Mouse (Mus musculus): Measurements from ENCODE around the gene Sema3a. TPM values are rescaled to one million over a fixed set of nuclear protein-coding genes. Genes with fewer than 3 reads are reported as not detected.

Gene Sema3a
- polyA plus RNA-seq, 1 experiment: 0.24 TPM

DNA sequence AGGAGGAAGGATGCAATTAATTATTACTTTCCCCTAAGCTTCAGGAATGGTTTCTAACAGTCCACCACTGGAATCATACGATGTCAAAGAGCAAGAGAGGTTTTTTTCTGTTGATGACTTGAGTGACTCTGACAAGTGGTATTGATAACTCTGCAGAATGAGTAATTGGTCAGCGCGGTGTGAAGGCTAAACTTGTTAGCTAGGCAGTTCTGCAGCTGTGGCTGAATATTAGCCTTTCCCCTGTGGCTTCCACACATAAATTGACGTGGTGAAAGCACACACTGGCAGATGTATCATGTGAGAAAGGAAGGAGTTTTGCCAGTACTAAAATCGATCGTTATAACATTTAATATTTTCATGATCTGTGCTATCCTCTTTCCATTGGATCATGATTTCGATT lies 497.4 kb downstream of the Sema3a start:
- no peak for TF ChIP-seq EP300 (IDR thresholded peaks at IDR 0.05; ENCODE audit: insufficient read depth, low read depth, low read length)
- no peak for TF ChIP-seq CTCF (IDR thresholded peaks at IDR 0.05; ENCODE audit: low read depth, low read length)
- TF ChIP-seq POLR2A (IDR thresholded peaks at IDR 0.05; ENCODE audit: insufficient read depth, low read length): no peak

DNA sequence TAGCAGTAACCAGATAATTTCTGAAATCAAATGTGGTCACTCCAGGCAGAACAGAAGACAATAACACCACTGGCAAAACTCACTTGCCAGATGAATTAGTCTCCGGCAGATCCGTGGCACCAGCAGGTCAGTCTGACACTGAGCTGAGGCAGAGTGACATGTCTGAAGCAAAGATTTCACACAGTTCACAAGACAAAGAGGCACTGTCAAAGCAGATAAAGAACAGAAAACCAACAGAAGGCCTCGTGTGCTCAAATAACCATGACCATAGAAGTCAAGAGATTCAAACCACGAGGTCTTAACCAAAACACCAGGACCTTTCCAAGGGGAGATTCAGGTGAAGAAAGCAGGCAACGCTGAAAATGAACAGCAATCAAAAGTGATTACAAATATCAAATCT lies 499.5 kb downstream of the Sema3a start:
- no peaks in the 10 kb centered on the region for H3K36me3 ChIP-seq (ENCODE audit: control insufficient read depth, insufficient read depth, low read length, poor library complexity, severe bottlenecking)
- no peaks in the 10 kb centered on the region for H3K9me3 ChIP-seq (replicated peaks; ENCODE audit: control insufficient read depth, insufficient read depth, low read length, poor library complexity, severe bottlenecking)
- no peak overlapping the region for H3K9ac ChIP-seq (ENCODE audit: low read depth, poor library complexity, severe bottlenecking)
- no peak overlapping the region for H3K27ac ChIP-seq (ENCODE audit: insufficient read depth, low read length)
- H3K4me3 ChIP-seq (ENCODE audit: low read depth, low read length): no peak overlapping the region
- H3K4me1 ChIP-seq (ENCODE audit: control insufficient read depth, insufficient read depth, low read length): no peaks in the 10 kb centered on the region
- H3K27me3 ChIP-seq (ENCODE audit: control insufficient read depth, insufficient read depth, low read length, poor library complexity, severe bottlenecking): no peaks in the 10 kb centered on the region
- no peak for TF ChIP-seq EP300 (IDR thresholded peaks at IDR 0.05; ENCODE audit: insufficient read depth, low read depth, low read length)
- no peak for TF ChIP-seq POLR2A (IDR thresholded peaks at IDR 0.05; ENCODE audit: insufficient read depth, low read length)
- no peak for TF ChIP-seq CTCF (IDR thresholded peaks at IDR 0.05; ENCODE audit: low read depth, low read length)

More for the DNA sequence above, 497.4 kb downstream of the Sema3a start:
- Histone ChIP-seq H3K4me3 (ENCODE audit: low read depth, low read length) (no peak overlapping the region), H3K9me3 (replicated peaks; ENCODE audit: control insufficient read depth, insufficient read depth, low read length, poor library complexity, severe bottlenecking) (no peaks in the 10 kb centered on the region), H3K4me1 (ENCODE audit: control insufficient read depth, insufficient read depth, low read length) (no peaks in the 10 kb centered on the region), H3K27ac (ENCODE audit: insufficient read depth, low read length) (no peak overlapping the region), H3K36me3 (ENCODE audit: control insufficient read depth, insufficient read depth, low read length, poor library complexity, severe bottlenecking) (no peaks in the 10 kb centered on the region), H3K9ac (ENCODE audit: low read depth, poor library complexity, severe bottlenecking) (no peak overlapping the region), H3K27me3 (ENCODE audit: control insufficient read depth, insufficient read depth, low read length, poor library complexity, severe bottlenecking) (no peaks in the 10 kb centered on the region)

DNA sequence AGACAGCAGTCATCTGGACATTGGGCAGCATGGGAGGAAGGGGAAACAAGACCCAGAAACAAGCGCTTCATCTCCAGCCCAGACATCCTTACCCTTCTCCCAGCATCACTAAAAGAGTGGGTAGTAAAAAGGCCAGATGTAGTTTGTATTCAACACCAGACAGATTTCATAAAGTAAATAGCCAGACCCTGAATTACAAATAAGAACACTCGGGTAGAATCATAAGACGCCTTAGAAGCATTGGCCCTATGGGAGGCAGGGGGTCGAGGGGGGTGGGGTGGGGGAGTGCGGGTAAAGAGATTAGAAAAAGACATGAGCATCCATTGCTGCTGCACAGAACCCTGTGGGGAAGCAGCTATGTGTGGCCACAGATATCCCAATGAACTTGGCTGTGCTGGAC lies 500.9 kb downstream of the Sema3a start:
- Histone ChIP-seq H3K27me3 (ENCODE audit: control insufficient read depth, insufficient read depth, low read length, poor library complexity, severe bottlenecking) (no peaks in the 10 kb centered on the region), H3K9ac (ENCODE audit: low read depth, poor library complexity, severe bottlenecking) (no peak overlapping the region), H3K27ac (ENCODE audit: insufficient read depth, low read length) (no peak overlapping the region), H3K36me3 (ENCODE audit: control insufficient read depth, insufficient read depth, low read length, poor library complexity, severe bottlenecking) (no peaks in the 10 kb centered on the region), H3K4me3 (ENCODE audit: low read depth, low read length) (no peak overlapping the region), H3K4me1 (ENCODE audit: control insufficient read depth, insufficient read depth, low read length) (no peaks in the 10 kb centered on the region), H3K9me3 (replicated peaks; ENCODE audit: control insufficient read depth, insufficient read depth, low read length, poor library complexity, severe bottlenecking) (no peaks in the 10 kb centered on the region)
- TF ChIP-seq EP300 (IDR thresholded peaks at IDR 0.05; ENCODE audit: insufficient read depth, low read depth, low read length): no peak
- TF ChIP-seq CTCF (IDR thresholded peaks at IDR 0.05; ENCODE audit: low read depth, low read length): no peak

DNA sequence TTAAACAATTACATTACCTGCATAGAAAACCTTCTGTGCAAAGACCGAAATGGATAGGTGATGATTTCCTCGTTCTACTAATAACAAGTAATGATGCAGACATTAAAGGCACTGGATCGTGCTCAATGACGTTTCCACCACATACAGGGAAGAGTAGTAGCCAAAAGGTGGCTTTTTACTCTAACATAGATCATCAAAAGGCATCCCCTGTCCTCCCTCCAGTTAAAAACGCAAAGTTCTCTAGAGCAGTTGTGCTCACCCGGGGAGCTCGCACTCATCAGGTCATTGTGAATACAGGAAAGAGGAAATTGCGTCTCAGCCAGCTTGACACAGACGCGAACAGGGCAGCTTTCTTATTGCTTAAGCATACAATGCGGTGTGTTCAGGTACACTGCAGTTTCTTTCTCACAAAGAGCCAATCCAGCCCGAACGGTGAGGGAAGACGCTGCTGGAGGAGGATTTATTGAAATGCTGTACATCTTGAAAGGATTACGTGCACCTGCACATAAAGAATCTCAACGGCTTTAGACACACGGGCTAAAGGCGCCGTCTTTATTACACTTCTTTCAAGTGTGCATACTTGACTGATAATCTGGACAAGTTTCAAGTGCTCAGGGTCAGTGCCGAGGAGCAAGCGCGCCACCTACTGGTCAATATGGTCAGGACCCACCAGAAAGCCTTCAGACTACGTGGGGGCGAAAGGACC lies 503.5 kb downstream of the Sema3a start:
- no peaks in the 10 kb centered on the region for H3K9me3 ChIP-seq (replicated peaks; ENCODE audit: control insufficient read depth, insufficient read depth, low read length, poor library complexity, severe bottlenecking)
- no peaks in the 10 kb centered on the region for H3K27me3 ChIP-seq (ENCODE audit: control insufficient read depth, insufficient read depth, low read length, poor library complexity, severe bottlenecking)
- no peak overlapping the region for H3K9ac ChIP-seq (ENCODE audit: low read depth, poor library complexity, severe bottlenecking)
- no peaks in the 10 kb centered on the region for H3K4me1 ChIP-seq (ENCODE audit: control insufficient read depth, insufficient read depth, low read length)
- H3K27ac ChIP-seq (ENCODE audit: insufficient read depth, low read length): no peak overlapping the region
- no peak for TF ChIP-seq EP300 (IDR thresholded peaks at IDR 0.05; ENCODE audit: insufficient read depth, low read depth, low read length)
- TF ChIP-seq CTCF (IDR thresholded peaks at IDR 0.05; ENCODE audit: low read depth, low read length): peak; percentile 91
- TF ChIP-seq POLR2A (IDR thresholded peaks at IDR 0.05; ENCODE audit: insufficient read depth, low read length): no peak
- no peaks in the 10 kb centered on the region for H3K36me3 ChIP-seq (ENCODE audit: control insufficient read depth, insufficient read depth, low read length, poor library complexity, severe bottlenecking)
- 0 out of 2 replicates have a peak overlapping the region, but pooled peaks have one; percentile 24 for H3K4me3 ChIP-seq (ENCODE audit: low read depth, low read length)

DNA sequence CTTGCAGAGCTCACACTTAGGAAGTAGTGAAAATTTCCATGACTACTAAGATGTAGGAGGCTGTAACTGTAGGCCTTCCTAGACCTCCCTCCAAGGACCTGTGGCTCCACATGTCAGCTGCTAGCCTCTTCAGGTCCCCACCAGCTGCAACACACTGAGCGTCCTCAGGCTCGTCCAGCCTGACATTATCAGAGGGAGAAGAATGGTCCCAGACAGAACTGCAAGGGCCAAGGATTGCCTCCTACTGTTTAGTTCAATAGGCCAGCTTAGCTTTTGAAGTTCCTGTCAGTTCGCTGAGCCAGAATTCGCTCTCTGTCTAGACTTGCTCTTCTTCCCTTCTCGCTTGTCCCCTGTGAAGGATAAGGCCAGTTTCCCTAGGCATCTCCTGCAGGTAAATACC lies 504.7 kb downstream of the Sema3a start:
- TF ChIP-seq POLR2A (IDR thresholded peaks at IDR 0.05; ENCODE audit: insufficient read depth, low read length): no peak
- TF ChIP-seq CTCF (IDR thresholded peaks at IDR 0.05; ENCODE audit: low read depth, low read length): no peak
- TF ChIP-seq EP300 (IDR thresholded peaks at IDR 0.05; ENCODE audit: insufficient read depth, low read depth, low read length): no peak
- H3K4me1 ChIP-seq (ENCODE audit: control insufficient read depth, insufficient read depth, low read length): no peaks in the 10 kb centered on the region
- H3K27ac ChIP-seq (ENCODE audit: insufficient read depth, low read length): no peak overlapping the region
- H3K9me3 ChIP-seq (replicated peaks; ENCODE audit: control insufficient read depth, insufficient read depth, low read length, poor library complexity, severe bottlenecking): no peaks in the 10 kb centered on the region
- H3K9ac ChIP-seq (ENCODE audit: low read depth, poor library complexity, severe bottlenecking): no peak overlapping the region
- H3K36me3 ChIP-seq (ENCODE audit: control insufficient read depth, insufficient read depth, low read length, poor library complexity, severe bottlenecking): no peaks in the 10 kb centered on the region
- H3K4me3 ChIP-seq (ENCODE audit: low read depth, low read length): no peak overlapping the region
- no peaks in the 10 kb centered on the region for H3K27me3 ChIP-seq (ENCODE audit: control insufficient read depth, insufficient read depth, low read length, poor library complexity, severe bottlenecking)

DNA sequence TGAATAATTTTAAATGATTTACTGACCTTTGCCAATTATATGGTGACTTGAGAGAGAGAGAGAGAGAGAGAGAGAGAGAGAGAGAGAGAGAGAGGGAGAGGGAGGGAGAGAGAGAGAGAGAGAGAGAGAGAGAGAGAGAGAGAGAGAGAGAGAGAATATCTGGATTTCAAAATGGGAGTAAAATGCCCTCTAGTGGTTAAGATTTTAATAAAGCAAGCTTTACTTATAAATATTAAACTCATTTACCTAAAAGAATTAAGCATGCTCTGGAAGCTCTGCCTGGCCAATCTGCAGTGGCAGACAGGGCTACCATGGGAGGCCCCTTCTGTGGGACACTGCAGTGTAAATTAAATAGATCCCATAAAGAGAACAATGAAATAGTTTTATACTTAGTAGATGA lies 505.5 kb downstream of the Sema3a start:
- Histone ChIP-seq H3K9me3 (replicated peaks; ENCODE audit: control insufficient read depth, insufficient read depth, low read length, poor library complexity, severe bottlenecking) (no peaks in the 10 kb centered on the region), H3K27ac (ENCODE audit: insufficient read depth, low read length) (no peak overlapping the region), H3K4me1 (ENCODE audit: control insufficient read depth, insufficient read depth, low read length) (no peaks in the 10 kb centered on the region), H3K27me3 (ENCODE audit: control insufficient read depth, insufficient read depth, low read length, poor library complexity, severe bottlenecking) (no peaks in the 10 kb centered on the region), H3K36me3 (ENCODE audit: control insufficient read depth, insufficient read depth, low read length, poor library complexity, severe bottlenecking) (no peaks in the 10 kb centered on the region), H3K4me3 (ENCODE audit: low read depth, low read length) (no peak overlapping the region), H3K9ac (ENCODE audit: low read depth, poor library complexity, severe bottlenecking) (no peak overlapping the region)
- no peak for TF ChIP-seq POLR2A (IDR thresholded peaks at IDR 0.05; ENCODE audit: insufficient read depth, low read length)
- no peak for TF ChIP-seq EP300 (IDR thresholded peaks at IDR 0.05; ENCODE audit: insufficient read depth, low read depth, low read length)
- TF ChIP-seq CTCF (IDR thresholded peaks at IDR 0.05; ENCODE audit: low read depth, low read length): no peak

All from ES-Bruce4 (cell line).